Mouse (Mus musculus) layer of hippocampus, postnatal 36 days (tissue): ENCODE results near the gene Fam114a1. TPM values are rescaled to one million over a fixed set of nuclear protein-coding genes. Genes with fewer than 3 reads are reported as not detected.

Experiments used
- DNase-seq, 2 experiments: peaks; one replicate each; pipeline ENCODE4 v3.0.0; 2022
- microRNA-seq, 2 experiments: library from miRNA; unstranded; fragments of <30 nt; microRNA quantifications; one replicate each; pipeline ENCODE4 v1.2.0; 2021
- total RNA-seq, 2 experiments: library from RNA; stranded (reverse); gene quantifications; 2 replicates each; pipeline ENCODE4 v1.2.3; 2021

The Fam114a1 gene
- total RNA-seq, 2 experiments from 2014 or later: 3.7 to 6.1 TPM

GRCm38 (mm10) chr5:65059806-65060205 is 89.9 kb downstream of the Fam114a1 start:
- no peak for DNase-seq

- no peak for DNase-seq
These were observed 92.4 kb downstream of the Fam114a1 start for GRCm38 (mm10) chr5:65062236-65062635.

DNA sequence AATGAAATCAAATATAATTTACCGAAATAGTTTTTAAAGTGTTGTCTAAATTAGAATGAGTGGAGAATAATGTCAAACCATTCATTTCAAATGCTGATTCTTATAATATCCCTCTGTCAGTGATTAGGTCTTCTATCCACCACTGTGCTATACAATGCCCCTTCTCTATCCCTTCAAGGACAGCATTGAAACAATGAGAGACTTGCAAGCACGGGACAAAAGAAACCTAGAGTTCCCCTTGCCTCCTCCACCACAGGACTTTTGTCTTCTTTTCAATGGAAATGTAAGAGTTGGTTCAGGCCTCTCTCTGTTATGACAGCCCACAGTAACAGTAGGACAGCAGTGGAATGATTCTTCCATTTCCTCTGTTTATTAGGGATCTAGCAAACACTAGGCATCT is 93.4 kb downstream of the Fam114a1 start:
- DNase-seq: no peak

DNA sequence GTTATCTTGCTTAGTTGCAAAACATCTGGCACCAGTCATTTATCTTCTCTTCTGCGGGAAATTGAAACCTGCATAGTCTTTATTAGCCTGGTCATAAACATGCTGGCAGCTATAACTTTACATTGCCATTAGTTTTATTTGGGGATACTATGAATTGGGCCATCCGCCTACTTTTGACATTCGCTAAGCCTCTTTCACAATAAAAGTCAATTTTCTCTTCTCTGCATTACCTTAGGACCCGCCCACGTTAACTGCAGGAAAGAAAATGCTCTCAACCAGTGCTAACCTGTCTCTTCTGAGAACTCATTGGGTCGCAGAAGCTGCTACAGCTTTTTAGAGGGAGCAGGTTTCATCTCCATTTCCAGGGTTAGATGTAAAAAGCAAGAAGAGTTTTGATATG is 98.3 kb downstream of the Fam114a1 start:
- DNase-seq: no peak

DNA sequence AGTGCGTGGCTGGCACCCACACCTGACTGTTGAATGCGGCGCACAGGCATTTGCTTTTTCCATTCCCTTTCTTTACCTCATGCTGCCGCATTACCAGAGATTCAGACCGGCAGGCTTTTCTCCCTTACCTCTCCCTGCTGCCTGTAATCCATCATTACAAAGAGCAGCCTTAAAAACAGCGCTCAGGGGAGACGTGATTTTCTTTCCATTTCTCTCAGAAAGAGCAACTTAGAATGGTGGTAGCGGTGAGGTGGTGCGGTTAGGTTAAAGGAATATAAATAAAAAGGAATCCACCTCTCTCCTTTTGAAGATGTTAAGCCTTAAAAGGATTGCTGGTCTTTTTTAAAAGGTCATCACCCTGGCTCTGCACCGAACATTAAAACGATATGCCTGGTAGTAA is 100.0 kb downstream of the Fam114a1 start:
- DNase-seq: no peak

DNA sequence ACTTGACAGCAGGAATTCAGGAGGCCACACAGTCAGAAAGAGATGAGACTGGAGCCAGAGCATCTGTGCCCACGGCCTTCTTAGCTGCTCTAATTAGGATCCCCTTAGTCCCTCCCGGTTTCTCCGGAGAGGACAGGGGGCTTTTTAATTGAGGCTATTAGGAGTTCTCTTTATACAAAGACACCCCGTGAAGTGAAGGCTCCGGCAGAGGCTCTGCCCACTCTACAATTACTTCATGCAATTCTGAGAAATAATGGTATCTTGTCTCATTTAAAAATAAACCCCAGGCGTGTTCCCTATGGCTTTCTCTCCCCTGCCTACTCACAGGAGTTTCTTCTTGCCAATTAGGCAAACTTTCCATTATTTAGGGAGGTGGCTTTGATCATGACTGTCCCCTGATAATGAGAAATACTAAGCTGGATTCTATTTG is 101.8 kb downstream of the Fam114a1 start:
- no peak for DNase-seq

- DNase-seq: no peak
These were observed 103.4 kb downstream of the Fam114a1 start for GRCm38 (mm10) chr5:65073247-65073646.

DNA sequence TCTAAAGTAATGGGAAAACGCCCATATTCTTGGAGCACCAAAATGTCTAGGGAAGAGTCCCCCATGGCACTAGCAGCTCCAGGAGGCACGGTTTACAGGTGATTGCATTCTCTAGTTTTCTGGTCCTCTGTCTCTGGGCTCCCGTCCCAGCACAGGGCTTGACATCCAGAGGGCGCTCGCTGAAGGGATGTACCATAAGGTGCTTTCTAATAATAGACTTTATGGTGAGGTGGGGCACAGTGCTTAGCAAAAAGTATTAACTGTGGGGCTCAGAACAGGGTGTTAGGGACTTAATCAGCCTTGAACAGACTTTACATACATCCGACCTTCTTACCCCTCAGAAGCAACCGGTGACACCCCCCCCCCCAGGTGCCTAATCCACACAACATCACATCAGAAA is 104.8 kb downstream of the Fam114a1 start:
- no peak for DNase-seq

DNA sequence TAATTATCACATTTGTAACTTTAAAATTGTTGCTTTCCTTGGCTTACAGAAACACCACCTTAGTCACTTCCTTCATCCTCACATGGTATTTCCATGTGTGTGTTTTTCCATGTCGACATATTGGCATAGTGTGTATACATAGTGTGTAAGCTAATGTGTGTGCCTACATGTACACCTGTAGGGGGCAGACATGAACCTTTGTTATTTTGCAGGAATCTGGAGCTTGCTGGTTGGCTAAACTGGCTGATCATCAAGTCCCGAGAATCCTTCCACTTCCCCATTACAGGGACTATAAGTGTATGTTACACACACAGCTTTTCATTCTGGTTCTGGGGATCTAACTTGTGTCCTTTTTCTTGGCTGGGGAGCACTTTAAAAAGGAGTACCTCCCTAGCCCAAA is 106.2 kb downstream of the Fam114a1 start:
- DNase-seq: no peak

- DNase-seq: no peak
These were observed 106.9 kb downstream of the Fam114a1 start for GRCm38 (mm10) chr5:65076748-65077147.

DNA sequence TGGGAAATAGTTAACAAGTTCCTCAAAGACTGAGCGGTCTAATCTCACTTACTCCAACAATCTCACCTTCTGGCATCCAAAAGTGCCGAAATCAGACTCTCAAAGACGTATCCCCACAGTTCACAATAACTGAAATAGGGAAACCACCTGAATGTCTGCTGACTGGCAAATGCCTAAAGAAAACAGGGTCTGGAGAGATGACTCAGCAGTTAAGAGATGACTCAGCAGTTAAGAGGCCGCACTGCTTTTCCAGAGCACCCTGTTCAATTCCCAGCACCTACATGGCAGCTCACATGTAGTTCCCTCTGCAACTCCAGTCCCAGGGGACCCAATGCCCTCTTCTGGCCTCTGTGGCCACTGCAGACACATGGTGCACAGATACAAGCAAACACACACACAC is 108.2 kb downstream of the Fam114a1 start:
- no peak for DNase-seq

- peak; percentile 24 to 44 for DNase-seq
These were observed 110.0 kb downstream of the Fam114a1 start for GRCm38 (mm10) chr5:65079881-65080280.

- DNase-seq: no peak
These were observed 112.0 kb downstream of the Fam114a1 start for GRCm38 (mm10) chr5:65081836-65082235.

DNA sequence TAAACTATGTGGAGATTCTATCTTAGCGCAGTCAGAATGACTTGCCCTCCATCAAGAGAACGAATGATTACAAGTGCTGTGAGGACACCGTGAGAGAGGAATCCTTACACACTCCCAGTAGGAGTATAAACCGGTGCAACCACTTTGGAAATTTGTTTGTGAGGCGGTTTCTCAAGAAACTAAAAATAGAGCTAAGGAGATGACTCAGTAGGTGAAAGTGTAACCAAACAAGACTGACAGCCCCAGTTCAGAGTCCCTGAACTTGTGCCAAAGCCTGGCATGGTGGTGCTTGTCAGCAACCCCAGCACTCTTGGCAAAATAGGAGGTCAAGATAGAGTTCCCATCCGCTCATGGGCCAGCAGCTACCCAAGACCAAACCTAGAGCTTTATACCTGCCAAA is 116.7 kb downstream of the Fam114a1 start:
- no peak for DNase-seq

DNA sequence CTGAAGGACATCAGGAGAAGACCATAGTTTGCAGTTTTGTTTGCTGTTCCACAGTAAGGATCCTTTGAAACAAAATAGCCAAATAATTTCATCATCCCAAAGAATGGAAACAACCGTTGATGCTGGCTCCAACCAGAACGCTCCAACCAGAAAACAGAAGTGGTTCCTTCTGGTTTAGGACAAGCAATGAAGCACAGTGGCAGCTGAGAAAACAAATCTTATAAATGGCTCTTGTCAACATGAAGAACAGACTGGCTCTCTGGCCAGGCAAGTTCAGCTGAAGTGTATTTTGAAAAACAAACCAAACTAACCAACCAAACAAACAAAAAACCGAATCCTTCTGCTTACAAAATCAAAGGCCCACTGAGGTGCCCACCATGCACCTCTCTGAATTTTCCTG is 119.8 kb downstream of the Fam114a1 start:
- DNase-seq: no peak

DNA sequence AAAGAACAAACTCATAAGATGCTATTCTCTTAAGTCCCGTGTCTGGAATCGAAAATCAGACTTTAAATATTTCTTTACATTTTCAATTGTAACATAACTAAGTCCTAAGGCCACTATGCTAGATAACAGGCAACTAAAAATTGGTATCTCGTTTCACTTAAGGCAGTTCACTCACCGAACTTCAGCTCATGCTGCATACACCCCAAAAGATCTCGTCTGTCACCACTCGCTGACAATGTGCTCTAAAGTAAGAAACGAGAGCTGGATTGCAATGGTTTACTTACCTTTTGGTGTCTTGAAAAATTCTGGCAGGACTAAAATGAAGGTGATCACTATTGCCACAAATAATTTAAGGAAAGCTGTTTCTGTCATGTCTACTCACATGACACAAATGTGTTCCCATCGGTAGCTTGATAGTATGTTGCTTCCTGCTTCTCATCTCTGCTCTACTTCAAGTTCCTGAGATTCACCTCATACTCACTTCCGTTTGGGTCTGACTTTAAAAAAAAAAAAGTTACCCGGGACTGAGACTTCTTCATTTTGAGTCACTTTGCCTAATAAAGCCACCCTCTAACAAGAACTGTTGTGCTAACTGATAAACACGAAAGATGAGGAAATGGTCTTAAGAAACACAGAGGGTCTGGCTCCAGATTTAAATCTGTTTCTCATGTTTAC is 121.5 kb downstream of the Fam114a1 start:
- DNase-seq: no peak

Small RNA genes lying within 50 kb of the gene (microRNA-seq; reads per million reads assigned to microRNA genes)
- 67.1 to 86.6 reads per million in 2 experiments for gene Mir574

Other genes starting within 250 kb of the Fam114a1 start
- gene Klf3, start 166.7 kb upstream of the Fam114a1 start, total RNA-seq: 10 to 100 TPM; 49.7 to 52.7 TPM
- under 1 TPM; 0.20 to 0.78 TPM for gene Tlr1, start 36.5 kb upstream of the Fam114a1 start, total RNA-seq
- gene Tlr6, start 10.0 kb upstream of the Fam114a1 start, total RNA-seq: under 1 TPM; 0.55 to 0.86 TPM
- under 1 TPM; 0.58 to 0.60 TPM for gene Tmem156, start 122.1 kb downstream of the Fam114a1 start, total RNA-seq
- gene Klhl5, start 137.5 kb downstream of the Fam114a1 start, total RNA-seq: 10 to 100 TPM; 62.7 to 63.2 TPM
- 10 to 100 TPM; 19.4 to 21.2 TPM for gene Wdr19, start 229.6 kb downstream of the Fam114a1 start, total RNA-seq